Mouse (Mus musculus): ENCODE data around the gene Rbl1. TPM values are rescaled to one million over a fixed set of nuclear protein-coding genes. Genes with fewer than 3 reads are reported as not detected.

Rbl1 gene
- 7.3 TPM for polyA plus RNA-seq (2014; fragmentation: Illumina TruSeq; extraction: RNeasy Lipid Tissue Mini Kit (QIAGEN cat#74804); ENCODE audit: low read depth, low replicate concordance)

DNA sequence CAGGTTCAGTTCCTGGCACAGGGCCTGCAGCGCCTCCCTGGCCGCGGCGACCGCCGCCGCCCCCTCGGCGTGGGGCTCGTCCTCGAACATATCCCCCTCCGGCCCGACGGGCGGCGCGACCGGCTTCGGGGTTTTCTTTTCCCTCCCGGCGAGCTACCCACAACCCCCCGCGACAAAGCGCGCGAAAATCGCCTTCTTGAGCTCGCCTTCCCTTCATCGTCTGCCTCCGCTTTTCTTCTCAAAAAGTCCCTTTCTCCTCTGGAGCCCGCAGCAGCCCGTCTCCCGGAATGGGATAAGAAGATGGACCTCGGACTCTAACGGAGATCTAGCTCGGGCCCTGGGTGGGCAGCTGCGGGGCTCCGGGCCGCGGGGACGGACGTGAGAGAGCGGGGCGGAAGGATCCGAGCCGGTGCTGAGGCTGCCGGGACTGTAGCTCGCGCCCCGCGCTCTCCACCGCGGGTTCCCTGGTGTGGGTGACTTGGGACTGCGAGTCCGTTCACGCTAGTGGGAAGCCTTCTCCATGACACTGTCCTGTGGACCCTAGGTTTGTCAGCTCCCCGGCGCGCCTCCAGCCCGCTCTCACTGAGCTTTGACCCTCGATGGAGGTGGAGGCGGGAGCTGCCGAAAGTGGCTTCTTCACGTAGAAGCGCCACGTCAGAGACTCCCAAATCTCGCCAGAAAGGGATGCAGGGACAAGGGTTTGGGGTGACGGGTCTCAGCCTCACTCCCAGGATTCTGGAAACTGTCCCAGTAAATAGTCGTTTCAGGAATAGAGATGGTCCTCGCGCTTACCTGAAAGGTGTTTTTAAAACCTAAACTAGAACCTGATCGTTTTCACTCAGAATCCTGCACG, at the start of gene Rbl1:
Gene Rbl1 (minus strand): TSS at position 169 of the 853 bp plus-strand sequence.

DNA sequence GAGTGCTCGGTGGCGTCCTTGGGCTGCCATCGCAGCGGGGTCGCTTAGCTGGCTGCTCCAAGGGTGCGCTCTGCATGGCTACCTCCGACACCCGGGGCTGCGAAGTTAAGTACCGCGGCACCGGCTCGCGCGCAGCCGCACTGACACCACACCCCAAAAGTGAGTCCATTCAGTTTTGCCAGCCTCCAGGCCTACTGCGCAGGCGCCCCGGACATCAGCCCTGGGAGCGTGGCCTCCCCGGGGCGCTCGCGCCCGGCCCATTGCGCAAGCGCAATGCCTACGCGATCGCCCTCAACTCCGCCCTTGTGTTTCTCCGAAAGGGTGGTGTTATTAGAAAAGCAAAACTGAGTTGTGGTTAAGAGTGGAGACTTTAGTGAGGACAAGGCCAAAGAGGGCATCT, 69.3 kb downstream of the Rbl1 start, which contains the start of gene Samhd1:
Gene Samhd1 (minus strand): TSS at position 252 of the 400 bp plus-strand sequence.

Other genes with a start within 250 kb of the Rbl1 start
- gene Ndrg3, start 212.5 kb downstream of the Rbl1 start, polyA plus RNA-seq (2014; fragmentation: Illumina TruSeq; extraction: RNeasy Lipid Tissue Mini Kit (QIAGEN cat#74804); ENCODE audit: low read depth, low replicate concordance): 40.8 TPM
- gene Dsn1, start 197.4 kb downstream of the Rbl1 start, polyA plus RNA-seq (2014; fragmentation: Illumina TruSeq; extraction: RNeasy Lipid Tissue Mini Kit (QIAGEN cat#74804); ENCODE audit: low read depth, low replicate concordance): 4.3 TPM
- gene Soga1, start 125.3 kb downstream of the Rbl1 start, polyA plus RNA-seq (2014; fragmentation: Illumina TruSeq; extraction: RNeasy Lipid Tissue Mini Kit (QIAGEN cat#74804); ENCODE audit: low read depth, low replicate concordance): 7.0 TPM
- gene Tldc2, start 117.5 kb downstream of the Rbl1 start, polyA plus RNA-seq (2014; fragmentation: Illumina TruSeq; extraction: RNeasy Lipid Tissue Mini Kit (QIAGEN cat#74804); ENCODE audit: low read depth, low replicate concordance): not detected
- gene Samhd1, start 69.3 kb downstream of the Rbl1 start, polyA plus RNA-seq (2014; fragmentation: Illumina TruSeq; extraction: RNeasy Lipid Tissue Mini Kit (QIAGEN cat#74804); ENCODE audit: low read depth, low replicate concordance): 47.1 TPM
- 352 TPM for gene Rpn2, start 74.5 kb upstream of the Rbl1 start, polyA plus RNA-seq (2014; fragmentation: Illumina TruSeq; extraction: RNeasy Lipid Tissue Mini Kit (QIAGEN cat#74804); ENCODE audit: low read depth, low replicate concordance)
- 1.6 TPM for gene Mroh8, start 75.0 kb upstream of the Rbl1 start, polyA plus RNA-seq (2014; fragmentation: Illumina TruSeq; extraction: RNeasy Lipid Tissue Mini Kit (QIAGEN cat#74804); ENCODE audit: low read depth, low replicate concordance)
- not detected for gene Ghrh, start 143.0 kb upstream of the Rbl1 start, polyA plus RNA-seq (2014; fragmentation: Illumina TruSeq; extraction: RNeasy Lipid Tissue Mini Kit (QIAGEN cat#74804); ENCODE audit: low read depth, low replicate concordance)
- gene Manbal, start 163.1 kb upstream of the Rbl1 start, polyA plus RNA-seq (2014; fragmentation: Illumina TruSeq; extraction: RNeasy Lipid Tissue Mini Kit (QIAGEN cat#74804); ENCODE audit: low read depth, low replicate concordance): 51.1 TPM
- 23.5 TPM for gene Src, start 213.9 kb upstream of the Rbl1 start, polyA plus RNA-seq (2014; fragmentation: Illumina TruSeq; extraction: RNeasy Lipid Tissue Mini Kit (QIAGEN cat#74804); ENCODE audit: low read depth, low replicate concordance)